Mouse (Mus musculus): Measurements from ENCODE around the gene Lurap1. TPM values are rescaled to one million over a fixed set of nuclear protein-coding genes. Genes with fewer than 3 reads are reported as not detected.
A peak's percentile ranks its signal among the peaks of the same experiment; 100 is the strongest.

Gene Lurap1
- polyA plus RNA-seq, 1 experiment from 2014 or later, result 2.8 TPM

GRCm38 (mm10) chr4:116182079-116182478 lies 30.9 kb upstream of the Lurap1 start:
- H3K36me3 ChIP-seq (ENCODE audit: insufficient read depth, low read length), result no peaks in the 10 kb centered on the region
- H3K4me3 ChIP-seq (ENCODE audit: low read depth, low read length), result no peak overlapping the region
- ATAC-seq (no peak), DNase-seq (ENCODE audit: low spot score) (no peak)
- WGBS, result 64% methylated on average over 3 of the region's 3 CpGs
- no peak overlapping the region for H3K9ac ChIP-seq (replicated peaks; ENCODE audit: low read depth)
- peaks cover 4% of the 10 kb centered on the region; the same call in 1 of the 2 replicates for H3K4me1 ChIP-seq (ENCODE audit: insufficient read depth, low read depth, low read length)
- H3K27ac ChIP-seq (ENCODE audit: low read length), result no peak overlapping the region
- H3K9me3 ChIP-seq (ENCODE audit: low read length), result no peaks in the 10 kb centered on the region
- no peak overlapping the region for H3K4me2 ChIP-seq (replicated peaks; ENCODE audit: low read depth, low read length)
- no peak for TF ChIP-seq CTCF (IDR thresholded peaks at IDR 0.05)
- no peak for TF ChIP-seq EP300 (IDR thresholded peaks at IDR 0.05)
- H3K27me3 ChIP-seq (replicated peaks; ENCODE audit: insufficient read depth, low read length), result no peaks in the 10 kb centered on the region

GRCm38 (mm10) chr4:116177140-116177539 lies 26.0 kb upstream of the Lurap1 start:
- H3K4me2 ChIP-seq (replicated peaks; ENCODE audit: low read depth, low read length), result peak overlapping the region; percentile 56
- WGBS, result 14% methylated on average over 5 of the region's 5 CpGs
- no peak overlapping the region for H3K4me3 ChIP-seq (ENCODE audit: low read depth, low read length)
- no peaks in the 10 kb centered on the region for H3K36me3 ChIP-seq (ENCODE audit: insufficient read depth, low read length)
- DNase-seq (ENCODE audit: low spot score), result peak; percentile 91
- H3K4me1 ChIP-seq (ENCODE audit: insufficient read depth, low read depth, low read length), result peaks cover 10% of the 10 kb centered on the region
- H3K27ac ChIP-seq (ENCODE audit: low read length), result peak overlapping the region; percentile 95
- ATAC-seq, result peak; percentile 79
- no peaks in the 10 kb centered on the region for H3K27me3 ChIP-seq (replicated peaks; ENCODE audit: insufficient read depth, low read length)
- H3K9ac ChIP-seq (replicated peaks; ENCODE audit: low read depth), result no peak overlapping the region
- no peaks in the 10 kb centered on the region for H3K9me3 ChIP-seq (ENCODE audit: low read length)
- TF ChIP-seq EP300 (IDR thresholded peaks at IDR 0.05) (peak; percentile 86), CTCF (IDR thresholded peaks at IDR 0.05) (no peak)

GRCm38 (mm10) chr4:116176543-116176988 lies 25.4 kb upstream of the Lurap1 start:
- DNase-seq (ENCODE audit: low spot score), result peak; percentile 94
- Histone ChIP-seq H3K4me1 (ENCODE audit: insufficient read depth, low read depth, low read length) (peaks cover 10% of the 10 kb centered on the region), H3K9me3 (ENCODE audit: low read length) (no peaks in the 10 kb centered on the region), H3K4me3 (ENCODE audit: low read depth, low read length) (peak overlapping the region; percentile 10; the same call in 1 of the 2 replicates), H3K27me3 (replicated peaks; ENCODE audit: insufficient read depth, low read length) (no peaks in the 10 kb centered on the region), H3K4me2 (replicated peaks; ENCODE audit: low read depth, low read length) (peak overlapping the region; percentile 56), H3K27ac (ENCODE audit: low read length) (peak overlapping the region; percentile 95), H3K36me3 (ENCODE audit: insufficient read depth, low read length) (no peaks in the 10 kb centered on the region), H3K9ac (replicated peaks; ENCODE audit: low read depth) (0 out of 2 replicates have a peak overlapping the region, but pooled peaks have one; percentile 29)
- WGBS, result 7% methylated on average over 10 of the region's 10 CpGs
- peak; percentile 91 for ATAC-seq
- TF ChIP-seq EP300 (IDR thresholded peaks at IDR 0.05) (no peak), CTCF (IDR thresholded peaks at IDR 0.05) (no peak)

GRCm38 (mm10) chr4:116175711-116176542 lies 24.8 kb upstream of the Lurap1 start:
- peak overlapping the region; percentile 95 for H3K27ac ChIP-seq (ENCODE audit: low read length)
- no peaks in the 10 kb centered on the region for H3K27me3 ChIP-seq (replicated peaks; ENCODE audit: insufficient read depth, low read length)
- ATAC-seq, result peak; percentile 18
- peak overlapping the region; percentile 56 for H3K4me2 ChIP-seq (replicated peaks; ENCODE audit: low read depth, low read length)
- peak overlapping the region; percentile 10; the same call in 1 of the 2 replicates for H3K4me3 ChIP-seq (ENCODE audit: low read depth, low read length)
- 33% methylated on average over 7 of the region's 7 CpGs for WGBS
- no peaks in the 10 kb centered on the region for H3K36me3 ChIP-seq (ENCODE audit: insufficient read depth, low read length)
- no peaks in the 10 kb centered on the region for H3K9me3 ChIP-seq (ENCODE audit: low read length)
- TF ChIP-seq EP300 (IDR thresholded peaks at IDR 0.05) (no peak), CTCF (IDR thresholded peaks at IDR 0.05) (no peak)
- H3K4me1 ChIP-seq (ENCODE audit: insufficient read depth, low read depth, low read length), result peaks cover 10% of the 10 kb centered on the region
- 0 out of 2 replicates have a peak overlapping the region, but pooled peaks have one; percentile 29 for H3K9ac ChIP-seq (replicated peaks; ENCODE audit: low read depth)
- peak; percentile 85 for DNase-seq (ENCODE audit: low spot score)

- Histone ChIP-seq H3K36me3 (ENCODE audit: insufficient read depth, low read length) (no peaks in the 10 kb centered on the region), H3K9ac (replicated peaks; ENCODE audit: low read depth) (no peak overlapping the region; the same call in 1 of the 2 replicates), H3K27me3 (replicated peaks; ENCODE audit: insufficient read depth, low read length) (no peaks in the 10 kb centered on the region), H3K4me2 (replicated peaks; ENCODE audit: low read depth, low read length) (no peak overlapping the region), H3K4me3 (ENCODE audit: low read depth, low read length) (no peak overlapping the region), H3K4me1 (ENCODE audit: insufficient read depth, low read depth, low read length) (peaks cover 10% of the 10 kb centered on the region), H3K27ac (ENCODE audit: low read length) (peak overlapping the region; percentile 95), H3K9me3 (ENCODE audit: low read length) (no peaks in the 10 kb centered on the region)
- no peak for DNase-seq (ENCODE audit: low spot score)
- no peak for ATAC-seq
- TF ChIP-seq CTCF (IDR thresholded peaks at IDR 0.05) (no peak), EP300 (IDR thresholded peaks at IDR 0.05) (no peak)
Observed at GRCm38 (mm10) chr4:116175136-116175535, 24.0 kb upstream of the Lurap1 start.

- DNase-seq (ENCODE audit: low spot score), result peak; percentile 66
- Histone ChIP-seq H3K4me2 (replicated peaks; ENCODE audit: low read depth, low read length) (no peak overlapping the region; the same call in 1 of the 2 replicates), H3K4me1 (ENCODE audit: insufficient read depth, low read depth, low read length) (peaks cover 10% of the 10 kb centered on the region), H3K36me3 (ENCODE audit: insufficient read depth, low read length) (no peaks in the 10 kb centered on the region), H3K9me3 (ENCODE audit: low read length) (no peaks in the 10 kb centered on the region), H3K4me3 (ENCODE audit: low read depth, low read length) (no peak overlapping the region), H3K9ac (replicated peaks; ENCODE audit: low read depth) (no peak overlapping the region; the same call in 1 of the 2 replicates), H3K27me3 (replicated peaks; ENCODE audit: insufficient read depth, low read length) (no peaks in the 10 kb centered on the region), H3K27ac (ENCODE audit: low read length) (peak overlapping the region; percentile 95)
- TF ChIP-seq CTCF (IDR thresholded peaks at IDR 0.05) (no peak), EP300 (IDR thresholded peaks at IDR 0.05) (no peak)
- WGBS, result 21% methylated on average over 6 of the region's 6 CpGs
- ATAC-seq, result peak; percentile 22
Observed at GRCm38 (mm10) chr4:116174466-116175116, 23.5 kb upstream of the Lurap1 start.

All from lung, postnatal 0 days (tissue).